Mouse (Mus musculus): Measurements from ENCODE around the gene Dyrk3.
A peak's percentile ranks its signal among the peaks of the same experiment; 100 is the strongest.
"Not testable (repeated sequence)": the region's sequence is repeated elsewhere in the genome, so short reads cannot be mapped to it uniquely, and the experiment has no call there.

Dyrk3 gene

GRCm38 (mm10) chr1:131138191-131139016 lies at the start of gene Dyrk3:
TSS of gene Dyrk3 (minus strand) at chr1:131138340.
- peak; percentile 91 for DNase-seq (ENCODE audit: low spot score)

GRCm38 (mm10) chr1:131187856-131188255 lies 49.7 kb upstream of the Dyrk3 start:
- DNase-seq (ENCODE audit: low spot score): no peak

GRCm38 (mm10) chr1:131186995-131187394 lies 48.9 kb upstream of the Dyrk3 start:
- DNase-seq (ENCODE audit: low spot score): no peak

GRCm38 (mm10) chr1:131185821-131186506 lies 47.8 kb upstream of the Dyrk3 start:
- no peak for DNase-seq (ENCODE audit: low spot score)

DNA sequence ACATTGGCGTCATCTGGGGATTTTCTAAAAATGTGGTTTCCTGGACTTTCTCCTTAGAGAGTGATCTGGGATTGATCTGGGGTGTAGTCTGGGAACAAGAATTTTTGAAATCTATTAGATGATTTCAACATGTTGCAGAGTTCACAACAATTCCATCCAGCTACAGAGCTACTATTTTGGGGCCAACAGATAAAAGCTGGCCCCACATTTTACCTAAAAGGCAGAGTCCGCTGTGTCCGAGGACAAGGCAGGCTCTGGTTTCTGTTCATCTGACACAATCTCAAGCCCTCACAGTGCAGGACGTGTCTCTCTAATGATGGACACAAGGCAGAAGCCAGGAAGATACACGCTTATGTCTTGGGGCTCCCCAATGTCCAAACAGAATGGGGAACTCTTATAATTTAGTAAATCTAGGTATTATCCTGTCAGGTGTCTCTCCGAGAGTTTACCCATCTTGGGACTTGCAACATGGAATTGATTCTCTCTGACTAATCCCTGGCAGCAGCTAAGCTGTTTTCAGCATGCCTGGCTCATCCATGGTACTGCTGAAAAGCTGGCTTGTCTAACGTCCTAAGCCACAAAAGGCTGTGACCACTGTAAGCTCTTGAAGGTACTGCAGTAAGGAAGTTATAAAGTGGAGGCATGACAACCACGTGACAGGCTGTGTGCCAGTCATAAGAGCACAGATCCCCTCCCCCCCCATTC lies 47.0 kb upstream of the Dyrk3 start:
- no peak for DNase-seq (ENCODE audit: low spot score)

GRCm38 (mm10) chr1:131184253-131184955 lies 46.3 kb upstream of the Dyrk3 start:
- no peak for DNase-seq (ENCODE audit: low spot score)

DNA sequence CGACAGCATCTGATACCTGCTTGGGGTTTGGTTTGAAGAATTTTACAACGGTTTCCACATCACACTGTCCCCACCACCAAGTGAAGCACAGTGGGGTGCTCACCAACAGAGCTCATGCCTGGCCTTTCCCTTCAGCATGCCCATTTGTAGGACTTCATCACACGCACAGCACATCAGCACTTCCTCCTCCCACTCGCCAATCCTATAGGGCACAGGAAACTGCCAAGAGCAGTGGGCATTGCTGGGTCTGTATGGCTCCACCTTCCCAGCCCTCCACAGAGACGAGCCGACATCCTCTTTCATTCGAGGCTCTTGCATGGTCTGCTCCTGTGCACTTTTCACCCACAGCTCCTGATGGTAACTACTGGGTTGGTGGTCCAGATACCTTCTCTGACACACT lies 45.1 kb upstream of the Dyrk3 start:
- no peak for DNase-seq (ENCODE audit: low spot score)

DNA sequence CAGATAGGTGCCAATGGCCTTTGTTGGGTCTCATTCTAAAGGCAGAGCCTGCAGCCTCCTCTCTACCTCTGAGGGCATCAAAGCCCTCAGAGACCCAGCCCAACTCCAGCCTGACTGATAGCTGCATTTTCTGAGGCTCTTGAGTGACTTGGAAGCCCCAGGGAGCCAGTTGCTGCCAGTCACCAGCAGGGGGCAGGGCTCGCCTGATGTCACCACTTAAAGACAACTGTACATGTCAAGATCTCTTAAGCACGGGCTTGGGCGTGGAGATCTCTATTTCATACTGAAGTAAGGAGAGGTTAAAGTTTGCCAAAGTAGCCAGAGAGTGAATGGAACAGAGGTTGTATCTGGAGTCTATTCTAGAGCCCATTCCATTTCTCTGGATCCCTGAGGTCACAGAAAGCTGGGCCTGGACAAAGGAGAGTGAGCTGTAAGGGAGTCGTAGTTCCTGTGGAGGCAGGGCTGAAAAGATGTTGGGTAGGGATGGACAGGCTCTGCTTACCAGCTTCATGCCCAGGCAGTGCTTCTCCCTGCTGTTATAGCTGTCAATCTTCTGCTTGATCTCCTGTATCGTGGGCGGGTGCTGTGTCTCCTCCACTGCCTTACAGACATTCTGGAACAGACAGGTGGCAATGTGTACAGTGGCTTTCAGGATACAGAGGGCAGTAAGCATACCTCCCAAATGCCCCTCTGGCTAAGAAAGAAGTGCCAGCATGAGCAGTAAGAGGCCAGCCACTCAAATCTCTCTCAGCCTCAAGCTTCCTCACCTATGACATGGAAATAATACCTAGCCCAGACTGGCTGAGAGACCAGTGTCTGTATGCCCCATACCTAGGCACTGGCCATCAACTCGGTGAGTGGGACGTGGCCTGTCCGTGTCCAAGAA lies 43.7 kb upstream of the Dyrk3 start:
- peak; percentile 76 for DNase-seq (ENCODE audit: low spot score)

DNA sequence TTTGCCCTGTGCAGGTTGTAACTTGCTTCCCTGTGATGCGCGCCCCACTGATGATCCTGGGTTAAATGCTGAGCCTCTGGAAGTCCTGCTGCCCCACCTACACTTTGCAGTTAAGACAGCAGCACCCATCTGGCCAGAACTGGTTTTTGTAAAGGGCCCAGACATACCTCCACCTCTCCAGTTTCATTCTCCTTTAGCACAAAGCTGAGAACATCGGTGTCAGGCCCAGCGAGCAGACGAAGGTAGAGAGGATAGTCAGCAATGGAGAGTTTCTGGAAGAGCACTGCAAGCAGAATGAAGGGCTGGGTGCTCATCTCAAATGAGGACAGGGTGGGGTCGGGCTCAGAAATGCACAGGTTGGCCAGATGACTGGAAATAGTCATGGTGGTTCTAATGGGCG lies 42.2 kb upstream of the Dyrk3 start:
- DNase-seq (ENCODE audit: low spot score): no peak

DNA sequence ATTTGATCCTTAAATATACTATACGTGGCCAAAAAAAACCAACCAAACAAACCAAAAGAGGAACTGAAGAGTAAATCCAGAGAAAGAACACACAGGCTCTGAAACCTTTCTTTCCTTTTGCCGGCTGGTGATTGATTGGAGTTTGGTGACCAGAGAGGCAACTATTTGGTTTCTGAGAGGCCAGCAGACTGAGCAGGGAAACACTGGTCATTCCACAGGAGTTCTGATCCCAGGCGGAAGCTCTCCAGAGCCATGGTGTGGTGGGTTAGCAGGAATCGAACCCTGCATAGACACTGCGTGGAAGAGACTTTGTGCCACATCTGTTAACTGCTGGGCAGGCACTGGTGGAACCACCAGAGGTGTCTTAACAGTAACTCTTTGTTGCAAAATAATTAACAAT lies 39.9 kb upstream of the Dyrk3 start:
- DNase-seq (ENCODE audit: low spot score): no peak

DNA sequence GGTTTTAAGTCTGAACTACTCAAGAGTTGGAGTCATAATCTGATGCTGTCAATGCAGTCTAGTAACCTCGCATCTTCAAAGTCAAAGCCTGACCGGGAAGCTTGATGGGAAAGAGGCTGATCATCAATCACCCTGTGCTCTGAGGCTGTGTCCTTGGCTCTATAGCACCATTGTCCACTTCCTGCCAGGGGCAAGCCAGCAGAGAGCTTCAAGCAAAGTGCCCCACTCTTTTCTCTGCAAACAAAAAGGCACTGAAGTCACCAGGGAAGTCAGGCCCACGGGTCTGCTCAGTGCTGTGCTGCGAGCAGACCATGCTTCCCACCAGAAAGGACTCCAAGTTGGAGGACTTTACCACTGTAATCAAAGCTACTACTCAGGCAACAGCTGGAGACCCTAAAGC lies 39.1 kb upstream of the Dyrk3 start:
- DNase-seq (ENCODE audit: low spot score): no peak

DNA sequence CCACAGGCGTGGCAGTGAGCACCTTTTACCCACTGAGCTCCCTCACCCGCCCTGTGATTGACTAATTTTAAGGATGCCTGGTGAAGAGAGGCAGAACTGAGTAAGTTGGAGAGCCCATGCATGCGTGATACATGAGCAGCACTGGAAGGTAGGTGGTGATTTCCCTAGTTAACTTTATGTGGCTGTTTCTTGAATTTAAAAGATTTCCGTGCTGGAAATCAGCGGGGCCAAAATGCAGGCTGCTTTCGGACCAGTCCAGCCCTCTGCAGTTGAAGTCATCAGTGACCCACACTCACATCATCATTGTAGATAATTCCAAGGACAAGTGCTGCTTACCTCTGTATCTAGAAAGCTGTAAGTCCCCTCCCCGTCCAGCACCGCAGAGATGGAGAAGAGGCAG lies 37.7 kb upstream of the Dyrk3 start:
- no peak for DNase-seq (ENCODE audit: low spot score)

- DNase-seq (ENCODE audit: low spot score): no peak
Measured at GRCm38 (mm10) chr1:131175189-131175588, 37.0 kb upstream of the Dyrk3 start.

DNA sequence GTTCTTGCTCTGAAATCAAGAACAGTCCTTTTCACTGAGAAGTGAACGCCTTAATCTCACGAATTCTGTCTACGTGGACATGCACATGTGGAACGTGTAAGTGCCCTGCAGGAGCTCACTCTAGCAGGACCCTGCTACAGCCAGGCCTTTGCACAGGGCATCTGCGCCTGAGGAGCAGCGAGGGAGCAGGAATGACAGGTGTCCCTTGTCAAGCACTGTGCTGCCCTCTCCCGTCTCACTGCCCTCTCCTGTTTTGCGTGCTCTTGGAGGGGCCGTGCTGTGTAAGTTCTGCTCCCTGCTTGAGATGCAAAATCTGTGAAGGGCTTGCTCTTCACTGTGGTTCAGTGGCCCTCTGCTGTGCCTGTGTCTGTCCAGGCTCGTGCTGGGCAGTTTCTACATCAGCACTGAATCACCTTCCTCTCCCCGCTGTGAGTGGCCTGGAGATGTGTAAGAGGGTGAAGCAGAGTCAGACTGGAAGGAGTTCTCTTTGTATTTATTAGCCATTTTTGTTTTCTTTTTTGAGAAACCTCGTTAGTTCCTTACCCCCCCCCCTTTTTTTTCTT lies 36.2 kb upstream of the Dyrk3 start:
- no peak for DNase-seq (ENCODE audit: low spot score)

GRCm38 (mm10) chr1:131173809-131174208 lies 35.7 kb upstream of the Dyrk3 start:
- no peak for DNase-seq (ENCODE audit: low spot score)

DNA sequence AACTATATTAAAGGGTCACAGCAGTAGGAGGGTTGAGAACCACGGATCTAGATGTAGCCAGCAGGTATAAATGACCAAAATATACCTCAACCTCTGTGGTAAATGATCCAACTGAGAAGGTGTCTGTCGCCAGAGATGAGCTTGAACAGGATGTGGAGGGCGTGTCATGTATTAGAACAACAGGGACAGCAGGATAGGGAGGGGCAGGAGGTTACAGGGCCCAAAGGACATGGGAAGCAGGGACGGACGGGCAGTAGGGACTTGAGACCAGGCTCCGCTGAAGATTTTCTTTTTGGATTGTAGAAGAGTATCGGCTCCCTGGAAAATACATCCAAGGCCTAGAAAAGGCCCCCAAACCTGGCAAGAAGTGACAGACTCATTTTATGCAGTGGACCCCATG lies 34.9 kb upstream of the Dyrk3 start:
- no peak for DNase-seq (ENCODE audit: low spot score)

DNA sequence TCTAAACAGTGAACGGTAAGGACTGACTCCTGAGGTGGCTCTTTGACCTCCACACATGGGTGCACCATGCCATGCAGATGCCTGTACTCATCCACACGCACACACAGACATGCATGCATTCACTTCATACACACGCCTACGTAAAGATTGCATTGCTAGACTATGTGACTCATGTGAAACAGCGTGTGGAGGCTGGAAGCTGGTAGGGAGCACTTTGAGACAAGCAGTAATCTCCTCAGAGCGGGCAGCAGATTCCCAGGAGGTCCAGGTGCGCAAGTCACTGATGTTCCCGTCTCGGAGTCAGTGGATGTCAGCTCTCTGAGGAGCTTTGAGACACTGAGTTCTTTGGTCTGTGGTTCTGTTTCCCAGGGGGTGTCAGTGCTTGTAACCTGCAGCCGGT lies 29.5 kb upstream of the Dyrk3 start:
- no peak for DNase-seq (ENCODE audit: low spot score)

DNA sequence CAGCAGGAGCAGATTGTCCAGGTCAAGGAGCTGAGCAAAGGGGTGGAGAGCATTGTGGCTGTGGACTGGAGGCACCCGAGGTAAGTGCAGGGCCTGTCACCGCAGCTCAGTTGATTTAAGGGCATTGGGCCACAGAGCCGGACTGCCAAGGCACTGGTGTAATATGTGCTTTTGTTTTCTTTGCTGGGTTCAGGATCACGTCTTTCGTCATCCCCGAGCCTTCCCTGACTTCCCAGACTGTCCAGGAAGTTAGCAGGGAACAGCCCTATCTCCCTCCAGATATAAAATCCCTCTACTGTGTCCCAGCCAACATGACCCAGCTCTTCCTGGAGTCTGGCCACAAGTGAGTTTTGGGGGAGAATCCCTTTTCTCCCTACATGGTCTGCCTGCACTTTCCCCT lies 26.3 kb upstream of the Dyrk3 start:
- DNase-seq (ENCODE audit: low spot score): no peak

GRCm38 (mm10) chr1:131161091-131161490 lies 23.0 kb upstream of the Dyrk3 start:
- DNase-seq (ENCODE audit: low spot score): no peak

DNA sequence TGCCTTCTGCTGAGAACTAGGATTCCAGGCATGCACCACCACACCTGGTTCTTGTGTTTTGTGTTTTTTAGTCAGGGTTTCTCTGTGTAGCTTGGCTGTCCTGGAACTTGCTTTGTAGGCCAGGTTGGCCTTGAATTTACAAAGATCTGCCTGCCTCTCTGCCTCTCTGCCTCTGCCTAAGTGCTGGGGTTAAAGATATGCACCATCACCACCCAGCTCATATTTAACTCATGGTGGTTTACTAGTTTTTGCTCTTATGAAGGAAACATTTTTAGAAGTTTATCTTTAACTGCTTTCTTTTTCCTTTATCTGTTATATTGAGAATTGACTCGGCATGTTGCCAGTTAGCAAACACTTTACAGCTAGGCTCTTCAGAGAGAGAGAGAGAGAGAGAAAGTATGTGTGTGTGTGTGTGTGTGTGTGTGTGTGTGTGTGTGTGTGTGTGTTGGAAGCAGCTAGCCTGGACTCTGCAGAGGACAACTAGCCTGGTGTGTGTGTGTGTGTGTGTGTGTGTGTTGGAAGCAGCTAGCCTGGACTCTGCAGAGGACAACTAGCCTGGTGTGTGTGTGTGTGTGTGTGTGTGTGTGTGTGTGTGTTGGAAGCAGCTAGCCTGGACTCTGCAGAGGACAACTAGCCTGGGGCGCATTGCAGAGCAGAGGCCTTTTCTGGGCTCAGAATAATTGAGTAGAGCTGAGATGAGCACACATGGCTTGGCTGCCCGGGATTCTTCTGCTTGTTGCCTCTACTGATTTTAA lies 21.6 kb upstream of the Dyrk3 start:
- DNase-seq (ENCODE audit: low spot score): not testable (repeated sequence)

All from urinary bladder, postnatal 25 days (tissue).